Mouse (Mus musculus) megakaryocyte-erythroid progenitor cell, adult 5-6 weeks (primary cell): ENCODE data around the gene Exog. TPM values are rescaled to one million over a fixed set of nuclear protein-coding genes. Genes with fewer than 3 reads are reported as not detected.

Experiments used
- ATAC-seq: replicated peaks from 2 replicates; pipeline ENCODE4 v1.8.0; 2016; ENCODE audit warnings: mild to moderate bottlenecking, inconsistent platforms; ENCODE audit not compliant: severe bottlenecking, poor library complexity, low FRiP score, low TSS enrichment
- total RNA-seq, 2 experiments: library from RNA; stranded (forward) in 1 of 2; stranded (reverse) in 1 of 2; fragments of 200-1000, 215-1000 nt in 1 of 2; fragments of >200 nt in 1 of 2; fragmentation: Nextera tagmentation in 1 of 2; gene quantifications; 2 replicates each; pipeline ENCODE4 v1.2.3; 2014 to 2017

Gene Exog
- total RNA-seq, 2 experiments from 2014 or later: 5.1 to 8.2 TPM

- 0 out of 2 replicates have a peak, but pooled peaks have one; percentile 36 for ATAC-seq
Observed at GRCm38 (mm10) chr9:119445737-119446136, 994 bp downstream of the Exog start.

- no peak for ATAC-seq
Observed at GRCm38 (mm10) chr9:119455967-119456366, 11.2 kb downstream of the Exog start.

- no peak for ATAC-seq
Observed at GRCm38 (mm10) chr9:119457122-119457521, 12.4 kb downstream of the Exog start.

GRCm38 (mm10) chr9:119460410-119460809, 15.7 kb downstream of the Exog start:
- ATAC-seq: peak; percentile 86

- no peak for ATAC-seq
Observed at GRCm38 (mm10) chr9:119465056-119465455, 20.3 kb downstream of the Exog start.

GRCm38 (mm10) chr9:119465595-119465994, 20.9 kb downstream of the Exog start:
- ATAC-seq: peak; percentile 72

GRCm38 (mm10) chr9:119469691-119470353, 25.1 kb downstream of the Exog start:
- ATAC-seq: peak; percentile 85

- ATAC-seq: no peak
Observed at GRCm38 (mm10) chr9:119472412-119472918, 27.7 kb downstream of the Exog start.

- ATAC-seq: no peak
Observed at GRCm38 (mm10) chr9:119473011-119473410, 28.3 kb downstream of the Exog start.

GRCm38 (mm10) chr9:119473608-119474164, 28.9 kb downstream of the Exog start:
- no peak for ATAC-seq

GRCm38 (mm10) chr9:119474717-119475611, 30.2 kb downstream of the Exog start:
- no peak for ATAC-seq

GRCm38 (mm10) chr9:119477754-119478153, 33.0 kb downstream of the Exog start:
- ATAC-seq: no peak

- ATAC-seq: no peak
Observed at GRCm38 (mm10) chr9:119478345-119478744, 33.6 kb downstream of the Exog start.

- ATAC-seq: no peak
Observed at GRCm38 (mm10) chr9:119479297-119479696, 34.6 kb downstream of the Exog start.

GRCm38 (mm10) chr9:119481612-119482011, 36.9 kb downstream of the Exog start:
- no peak for ATAC-seq

- ATAC-seq: no peak
Observed at GRCm38 (mm10) chr9:119483554-119484353, 39.0 kb downstream of the Exog start.

- ATAC-seq: 0 out of 2 replicates have a peak, but pooled peaks have one; percentile 23
Observed at GRCm38 (mm10) chr9:119484420-119484819, 39.7 kb downstream of the Exog start.

GRCm38 (mm10) chr9:119484868-119485267, 40.1 kb downstream of the Exog start:
- ATAC-seq: no peak

GRCm38 (mm10) chr9:119496354-119496753, 51.6 kb downstream of the Exog start:
- ATAC-seq: no peak
